Mouse (Mus musculus): ENCODE measurements around the gene Rptor. TPM values are rescaled to one million over a fixed set of nuclear protein-coding genes. Genes with fewer than 3 reads are reported as not detected.

Rptor gene
- polyA plus RNA-seq, 1 experiment from 2014 or later: 5.2 TPM

DNA sequence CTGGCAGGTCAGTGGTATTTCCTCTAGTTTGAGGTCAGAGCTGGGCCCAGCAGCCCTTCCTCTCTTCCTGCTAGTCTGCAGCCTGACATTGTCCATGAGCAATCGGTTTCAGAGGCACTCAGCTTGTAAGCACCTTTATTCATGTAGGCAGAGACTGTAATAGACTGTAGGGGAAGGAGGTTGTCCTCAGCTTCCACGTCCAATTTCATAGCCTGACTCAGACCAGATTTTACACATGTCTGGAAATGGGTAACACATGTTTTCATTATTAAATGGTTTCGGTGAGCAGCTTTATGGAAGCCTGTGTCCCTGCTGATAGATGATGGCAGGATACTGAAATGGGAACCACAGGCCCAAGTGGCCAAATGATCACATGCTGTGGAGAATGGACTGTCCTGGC, 3.8 kb upstream of the Rptor start:
- no peak overlapping the region for H3K4me2 ChIP-seq (ENCODE audit: low read depth, low read length)
- H3K9me3 ChIP-seq (ENCODE audit: control insufficient read depth, low read length): no peaks in the 10 kb centered on the region
- WGBS: 55% methylated on average over 3 of the region's 3 CpGs
- ATAC-seq: no peak
- H3K4me1 ChIP-seq (ENCODE audit: control insufficient read depth, insufficient read depth, low read length): peaks cover 3% of the 10 kb centered on the region; the same call in 1 of the 2 replicates
- H3K36me3 ChIP-seq (ENCODE audit: control insufficient read depth, insufficient read depth, low read length): no peaks in the 10 kb centered on the region
- no peaks in the 10 kb centered on the region for H3K27me3 ChIP-seq (replicated peaks; ENCODE audit: control insufficient read depth, insufficient read depth, low read length)
- no peak overlapping the region for H3K4me3 ChIP-seq (ENCODE audit: low read length)
- H3K9ac ChIP-seq (ENCODE audit: low read depth, low read length): no peak overlapping the region
- H3K27ac ChIP-seq (ENCODE audit: low read length): no peak overlapping the region

DNA sequence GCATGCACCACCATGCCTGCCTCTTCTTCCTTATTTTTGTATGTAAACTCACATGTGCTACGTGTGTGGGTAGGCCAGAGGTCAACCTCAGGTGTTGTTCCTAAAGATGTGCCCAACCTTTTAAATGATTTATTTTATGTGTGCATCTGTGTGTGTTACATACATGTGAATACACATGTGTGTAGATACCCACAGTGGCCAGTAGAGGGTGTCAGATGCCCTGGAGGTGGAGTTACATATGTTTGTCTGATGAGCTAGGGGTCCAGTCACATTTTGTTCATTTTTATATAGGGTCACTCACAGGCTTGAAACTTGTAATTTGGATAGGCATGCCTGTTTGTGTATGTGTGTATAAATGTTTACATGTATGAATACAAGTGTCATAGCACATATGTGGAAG, 2.4 kb upstream of the Rptor start:
- Histone ChIP-seq H3K9me3 (ENCODE audit: control insufficient read depth, low read length) (no peaks in the 10 kb centered on the region), H3K4me2 (ENCODE audit: low read depth, low read length) (no peak overlapping the region), H3K36me3 (ENCODE audit: control insufficient read depth, insufficient read depth, low read length) (no peaks in the 10 kb centered on the region), H3K27ac (ENCODE audit: low read length) (no peak overlapping the region), H3K9ac (ENCODE audit: low read depth, low read length) (no peak overlapping the region), H3K4me3 (ENCODE audit: low read length) (no peak overlapping the region), H3K4me1 (ENCODE audit: control insufficient read depth, insufficient read depth, low read length) (peaks cover 11% of the 10 kb centered on the region), H3K27me3 (replicated peaks; ENCODE audit: control insufficient read depth, insufficient read depth, low read length) (no peaks in the 10 kb centered on the region)
- WGBS: 79% methylated on average over 1 of the region's 1 CpGs
- ATAC-seq: no peak

DNA sequence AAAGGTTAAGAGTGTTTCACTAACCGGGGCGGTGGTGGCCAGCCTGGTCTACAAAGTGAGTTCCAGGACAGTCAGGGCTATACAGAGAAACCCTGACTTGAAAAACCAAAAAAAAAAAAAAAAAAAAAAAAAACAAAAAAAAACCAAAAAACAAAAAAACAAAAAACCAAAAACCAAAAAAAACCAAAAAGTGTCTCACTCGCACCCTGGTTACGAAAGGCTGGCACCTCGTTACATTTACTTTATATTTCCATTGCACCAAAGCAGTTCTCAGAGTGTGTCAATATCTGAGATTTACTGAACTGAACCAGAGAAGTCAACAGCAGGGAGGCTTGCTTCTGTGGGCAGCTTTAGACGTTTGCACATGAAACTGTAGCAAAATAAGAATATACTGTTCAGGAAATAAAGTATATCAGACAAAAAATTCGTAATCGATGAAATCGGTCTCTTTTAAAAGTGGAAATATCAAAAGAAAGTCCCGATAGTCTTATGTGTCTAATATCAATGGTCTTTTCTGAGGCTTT, 466 bp upstream of the Rptor start:
- peak overlapping the region; percentile 100 for H3K4me3 ChIP-seq (ENCODE audit: low read length)
- no peaks in the 10 kb centered on the region for H3K36me3 ChIP-seq (ENCODE audit: control insufficient read depth, insufficient read depth, low read length)
- H3K27me3 ChIP-seq (replicated peaks; ENCODE audit: control insufficient read depth, insufficient read depth, low read length): no peaks in the 10 kb centered on the region
- no peak for ATAC-seq
- H3K9ac ChIP-seq (ENCODE audit: low read depth, low read length): no peak overlapping the region
- peak overlapping the region; percentile 44 for H3K4me2 ChIP-seq (ENCODE audit: low read depth, low read length)
- peaks cover 11% of the 10 kb centered on the region for H3K4me1 ChIP-seq (ENCODE audit: control insufficient read depth, insufficient read depth, low read length)
- H3K27ac ChIP-seq (ENCODE audit: low read length): no peak overlapping the region
- H3K9me3 ChIP-seq (ENCODE audit: control insufficient read depth, low read length): no peaks in the 10 kb centered on the region
- 37% methylated on average over 10 of the region's 10 CpGs for WGBS

DNA sequence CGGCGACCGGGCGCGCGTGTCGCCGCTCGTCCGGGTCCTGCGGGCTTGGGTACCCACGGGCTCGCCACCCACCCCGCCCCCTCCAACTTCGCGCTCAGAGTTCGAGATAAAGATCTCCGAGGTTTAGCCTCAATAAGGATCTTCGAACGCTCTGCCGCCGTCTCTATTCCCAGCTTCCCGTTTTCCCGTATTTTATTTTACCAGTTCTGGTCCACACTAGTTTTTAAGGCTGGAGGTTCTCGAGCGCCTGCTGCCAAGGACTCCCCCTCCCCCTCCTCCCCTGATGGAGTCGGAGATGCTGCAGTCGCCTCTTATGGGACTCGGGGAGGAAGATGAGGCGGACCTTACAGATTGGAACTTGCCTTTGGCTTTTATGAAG, 811 bp downstream of the Rptor start:
- under 1% methylated on average over 30 of the region's 30 CpGs for WGBS
- H3K4me2 ChIP-seq (ENCODE audit: low read depth, low read length): peak overlapping the region; percentile 89
- no peak for ATAC-seq
- H3K9ac ChIP-seq (ENCODE audit: low read depth, low read length): peak overlapping the region; percentile 98
- 0 out of 2 replicates have a peak, but pooled peaks cover 3% of the 10 kb centered on the region for H3K36me3 ChIP-seq (ENCODE audit: control insufficient read depth, insufficient read depth, low read length)
- H3K4me3 ChIP-seq (ENCODE audit: low read length): peak overlapping the region; percentile 100
- H3K4me1 ChIP-seq (ENCODE audit: control insufficient read depth, insufficient read depth, low read length): peaks cover 11% of the 10 kb centered on the region
- H3K27me3 ChIP-seq (replicated peaks; ENCODE audit: control insufficient read depth, insufficient read depth, low read length): no peaks in the 10 kb centered on the region
- no peaks in the 10 kb centered on the region for H3K9me3 ChIP-seq (ENCODE audit: control insufficient read depth, low read length)
- peak overlapping the region; percentile 88 for H3K27ac ChIP-seq (ENCODE audit: low read length)

DNA sequence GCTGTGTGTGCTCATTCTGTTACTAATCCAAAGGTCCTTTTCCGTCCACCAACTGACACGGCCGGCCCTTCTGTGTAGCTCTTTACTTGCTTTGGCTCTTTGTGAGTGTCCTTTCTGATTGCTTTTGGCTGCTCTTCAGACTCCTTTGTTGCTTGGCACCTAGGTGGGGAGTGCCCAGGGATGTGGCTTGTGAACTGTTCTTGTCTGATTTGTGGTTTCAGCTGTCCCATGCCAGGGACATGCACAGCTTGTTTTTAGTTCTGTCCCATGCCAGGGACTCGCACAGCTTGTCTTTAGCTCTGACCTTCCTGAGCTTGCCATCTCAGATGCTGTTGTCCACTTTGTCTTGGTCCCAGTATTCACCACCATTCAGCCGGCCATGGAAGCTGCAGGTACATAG, 4.8 kb downstream of the Rptor start:
- Histone ChIP-seq H3K4me3 (ENCODE audit: low read length) (no peak overlapping the region), H3K27me3 (replicated peaks; ENCODE audit: control insufficient read depth, insufficient read depth, low read length) (no peaks in the 10 kb centered on the region), H3K9ac (ENCODE audit: low read depth, low read length) (no peak overlapping the region), H3K9me3 (ENCODE audit: control insufficient read depth, low read length) (no peaks in the 10 kb centered on the region), H3K4me2 (ENCODE audit: low read depth, low read length) (no peak overlapping the region), H3K36me3 (ENCODE audit: control insufficient read depth, insufficient read depth, low read length) (0 out of 2 replicates have a peak, but pooled peaks cover 6% of the 10 kb centered on the region), H3K27ac (ENCODE audit: low read length) (no peak overlapping the region), H3K4me1 (ENCODE audit: control insufficient read depth, insufficient read depth, low read length) (peaks cover 13% of the 10 kb centered on the region)
- WGBS: 88% methylated on average over 5 of the region's 5 CpGs
- no peak for ATAC-seq

DNA sequence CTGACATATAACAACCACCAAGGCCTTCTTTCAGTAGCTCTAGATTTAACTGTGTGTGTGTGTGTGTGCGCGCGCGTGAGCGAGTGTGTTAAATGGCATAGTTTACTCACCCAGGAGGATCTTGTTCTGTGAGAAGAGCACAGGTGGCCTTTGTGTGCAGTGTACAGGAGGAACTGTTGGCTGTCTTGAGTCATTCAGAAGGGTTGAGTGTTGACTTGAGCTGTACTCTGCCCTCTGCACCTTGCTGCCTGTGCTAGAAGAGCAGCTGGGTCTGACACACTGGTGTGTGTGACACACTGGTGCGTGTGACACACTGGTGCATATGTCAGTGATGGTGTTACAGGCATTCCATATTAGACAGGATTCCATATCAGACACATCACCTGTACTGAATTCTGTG, 8.8 kb downstream of the Rptor start:
- Histone ChIP-seq H3K36me3 (ENCODE audit: control insufficient read depth, insufficient read depth, low read length) (0 out of 2 replicates have a peak, but pooled peaks cover 6% of the 10 kb centered on the region), H3K9me3 (ENCODE audit: control insufficient read depth, low read length) (no peaks in the 10 kb centered on the region), H3K4me3 (ENCODE audit: low read length) (no peak overlapping the region), H3K9ac (ENCODE audit: low read depth, low read length) (no peak overlapping the region), H3K27me3 (replicated peaks; ENCODE audit: control insufficient read depth, insufficient read depth, low read length) (no peaks in the 10 kb centered on the region), H3K4me1 (ENCODE audit: control insufficient read depth, insufficient read depth, low read length) (0 out of 2 replicates have a peak, but pooled peaks cover 2% of the 10 kb centered on the region), H3K4me2 (ENCODE audit: low read depth, low read length) (no peak overlapping the region), H3K27ac (ENCODE audit: low read length) (no peak overlapping the region)
- ATAC-seq: peak; percentile 76
- 94% methylated on average over 6 of the region's 6 CpGs for WGBS

DNA sequence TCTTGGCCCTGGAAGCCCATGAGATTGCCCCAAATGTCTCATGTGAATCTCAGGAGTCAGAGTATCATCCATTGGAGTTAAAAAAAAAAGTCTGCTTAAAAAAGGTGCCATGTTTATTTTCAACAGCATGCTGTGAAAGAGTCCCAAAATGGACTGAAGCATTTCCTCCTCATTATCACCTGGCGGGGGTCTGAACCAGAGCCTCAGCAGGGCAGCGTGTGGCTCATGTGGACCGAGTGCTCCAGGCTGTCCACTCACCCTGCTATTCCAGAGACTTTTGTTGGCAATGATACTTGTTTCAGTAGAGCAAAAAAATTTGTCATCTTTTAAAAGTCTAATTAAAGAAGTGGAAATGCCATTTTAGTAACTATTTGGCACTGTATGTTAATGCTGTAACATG, 9.5 kb downstream of the Rptor start:
- no peak overlapping the region for H3K4me3 ChIP-seq (ENCODE audit: low read length)
- no peak overlapping the region for H3K27ac ChIP-seq (ENCODE audit: low read length)
- WGBS: 89% methylated on average over 3 of the region's 3 CpGs
- 0 out of 2 replicates have a peak, but pooled peaks cover 2% of the 10 kb centered on the region for H3K4me1 ChIP-seq (ENCODE audit: control insufficient read depth, insufficient read depth, low read length)
- no peaks in the 10 kb centered on the region for H3K9me3 ChIP-seq (ENCODE audit: control insufficient read depth, low read length)
- 0 out of 2 replicates have a peak, but pooled peaks cover 6% of the 10 kb centered on the region for H3K36me3 ChIP-seq (ENCODE audit: control insufficient read depth, insufficient read depth, low read length)
- ATAC-seq: no peak
- H3K27me3 ChIP-seq (replicated peaks; ENCODE audit: control insufficient read depth, insufficient read depth, low read length): no peaks in the 10 kb centered on the region
- H3K9ac ChIP-seq (ENCODE audit: low read depth, low read length): no peak overlapping the region
- H3K4me2 ChIP-seq (ENCODE audit: low read depth, low read length): no peak overlapping the region

DNA sequence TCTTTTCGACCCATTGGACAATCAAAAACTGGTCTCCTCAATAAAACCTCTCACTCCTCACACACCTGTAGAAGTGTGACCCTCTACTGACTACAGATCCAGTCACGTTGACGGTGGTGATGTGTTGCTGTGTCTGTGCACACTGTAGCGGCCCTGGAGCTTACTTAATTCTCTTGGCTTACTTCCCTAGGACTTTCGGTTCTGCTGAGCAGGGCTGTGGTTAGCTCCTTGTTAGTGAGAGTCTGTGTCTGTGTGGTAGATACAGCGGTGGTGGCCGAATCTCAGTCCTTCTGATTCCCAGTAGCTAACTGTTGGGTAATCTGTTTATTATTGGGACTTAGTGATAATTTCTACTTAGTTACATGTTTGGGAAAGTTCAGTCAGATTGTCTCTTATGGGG, 12.4 kb downstream of the Rptor start:
- Histone ChIP-seq H3K27ac (ENCODE audit: low read length) (no peak overlapping the region), H3K27me3 (replicated peaks; ENCODE audit: control insufficient read depth, insufficient read depth, low read length) (no peaks in the 10 kb centered on the region), H3K4me1 (ENCODE audit: control insufficient read depth, insufficient read depth, low read length) (0 out of 2 replicates have a peak, but pooled peaks cover 2% of the 10 kb centered on the region), H3K4me3 (ENCODE audit: low read length) (no peak overlapping the region), H3K9ac (ENCODE audit: low read depth, low read length) (no peak overlapping the region), H3K9me3 (ENCODE audit: control insufficient read depth, low read length) (no peaks in the 10 kb centered on the region), H3K4me2 (ENCODE audit: low read depth, low read length) (no peak overlapping the region), H3K36me3 (ENCODE audit: control insufficient read depth, insufficient read depth, low read length) (no peaks in the 10 kb centered on the region)
- WGBS: 86% methylated on average over 7 of the region's 7 CpGs
- ATAC-seq: no peak

DNA sequence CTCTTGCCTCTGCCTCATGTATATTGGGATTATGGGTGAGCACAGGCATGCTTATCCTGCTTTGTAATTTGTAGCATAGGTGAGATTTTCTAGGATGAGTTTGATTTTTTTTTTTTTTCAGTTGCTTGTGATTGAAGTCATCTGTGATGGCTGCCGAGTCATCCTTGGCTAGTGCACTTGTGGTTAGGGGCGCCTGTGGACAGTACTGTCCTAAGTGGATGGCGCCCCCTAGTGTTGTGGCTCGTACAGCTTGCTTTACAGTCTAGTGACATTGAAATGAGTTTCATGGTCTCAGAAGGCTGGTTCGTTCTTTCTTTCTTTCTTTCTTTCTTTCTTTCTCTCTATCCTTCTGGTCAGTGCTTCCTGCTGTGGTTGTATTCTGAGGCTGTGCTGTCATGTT, 16.1 kb downstream of the Rptor start:
- WGBS: 43% methylated on average over 5 of the region's 5 CpGs
- Histone ChIP-seq H3K4me1 (ENCODE audit: control insufficient read depth, insufficient read depth, low read length) (0 out of 2 replicates have a peak, but pooled peaks cover 4% of the 10 kb centered on the region), H3K4me2 (ENCODE audit: low read depth, low read length) (no peak overlapping the region), H3K27me3 (replicated peaks; ENCODE audit: control insufficient read depth, insufficient read depth, low read length) (no peaks in the 10 kb centered on the region), H3K36me3 (ENCODE audit: control insufficient read depth, insufficient read depth, low read length) (no peaks in the 10 kb centered on the region), H3K9me3 (ENCODE audit: control insufficient read depth, low read length) (no peaks in the 10 kb centered on the region), H3K4me3 (ENCODE audit: low read length) (no peak overlapping the region), H3K9ac (ENCODE audit: low read depth, low read length) (no peak overlapping the region), H3K27ac (ENCODE audit: low read length) (no peak overlapping the region)
- ATAC-seq: no peak

DNA sequence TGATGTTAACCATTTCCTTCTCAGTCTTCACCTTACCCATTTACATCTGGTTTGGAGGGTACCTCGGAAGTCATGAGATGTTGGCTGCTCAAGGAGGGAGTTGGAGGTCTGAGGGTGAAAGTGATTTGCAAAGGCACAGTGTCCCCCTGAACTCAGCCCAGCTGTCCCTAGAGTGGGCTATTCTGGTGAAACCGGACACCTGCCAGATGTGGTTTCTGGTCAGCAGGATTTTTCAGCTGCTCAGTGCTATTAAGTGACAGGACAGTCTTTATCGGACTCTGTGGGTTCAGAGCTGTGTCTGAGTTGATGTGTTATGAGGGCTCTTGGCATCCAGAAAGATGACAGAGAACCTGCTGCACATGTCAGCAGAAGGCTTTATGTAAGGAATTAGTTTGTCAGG, 18.6 kb downstream of the Rptor start:
- H3K9ac ChIP-seq (ENCODE audit: low read depth, low read length): no peak overlapping the region
- no peaks in the 10 kb centered on the region for H3K36me3 ChIP-seq (ENCODE audit: control insufficient read depth, insufficient read depth, low read length)
- 67% methylated on average over 3 of the region's 3 CpGs for WGBS
- 0 out of 2 replicates have a peak, but pooled peaks cover 4% of the 10 kb centered on the region for H3K4me1 ChIP-seq (ENCODE audit: control insufficient read depth, insufficient read depth, low read length)
- H3K4me3 ChIP-seq (ENCODE audit: low read length): no peak overlapping the region
- H3K9me3 ChIP-seq (ENCODE audit: control insufficient read depth, low read length): no peaks in the 10 kb centered on the region
- no peaks in the 10 kb centered on the region for H3K27me3 ChIP-seq (replicated peaks; ENCODE audit: control insufficient read depth, insufficient read depth, low read length)
- no peak overlapping the region for H3K27ac ChIP-seq (ENCODE audit: low read length)
- ATAC-seq: no peak
- H3K4me2 ChIP-seq (ENCODE audit: low read depth, low read length): no peak overlapping the region

All from intestine, embryonic 16.5 days (tissue).